Mouse (Mus musculus) bone marrow macrophage, adult 2 months (primary cell): Measurements from ENCODE around the gene Aig1.

Experiments
- CTCF ChIP-seq: IDR thresholded peaks from 2 replicates; pipeline ENCODE4 v1.5.1; 2012; ENCODE audit warnings: low read depth, mild to moderate bottlenecking, low read length, moderate library complexity
- POLR2A ChIP-seq: IDR thresholded peaks from 2 replicates; pipeline ENCODE4 v1.6.1; 2012; ENCODE audit warnings: mild to moderate bottlenecking, low read depth, low read length, borderline replicate concordance

DNA sequence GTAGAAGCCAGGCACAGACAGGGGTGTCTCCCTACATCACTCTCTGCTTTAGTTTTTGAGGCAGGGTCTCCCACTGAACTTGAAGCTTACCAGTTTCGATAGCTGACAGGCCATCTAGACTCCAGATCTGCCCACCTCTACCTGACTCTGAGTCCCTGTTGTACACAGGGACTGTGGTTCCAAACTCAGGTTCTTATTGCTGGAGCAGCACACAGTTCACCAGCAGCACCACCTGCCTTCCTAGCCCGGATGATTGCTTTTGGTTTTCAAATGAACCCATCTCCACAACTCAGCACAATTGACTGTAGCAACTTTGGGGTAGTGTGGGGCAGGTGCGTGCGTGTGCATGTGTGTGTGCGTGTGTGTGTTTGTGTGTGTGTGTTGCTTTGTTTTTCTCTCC is 155.1 kb downstream of the Aig1 start:
- TF ChIP-seq POLR2A (no peak), CTCF (no peak)
